Mouse (Mus musculus): ENCODE results near the gene Fggy.

DNA sequence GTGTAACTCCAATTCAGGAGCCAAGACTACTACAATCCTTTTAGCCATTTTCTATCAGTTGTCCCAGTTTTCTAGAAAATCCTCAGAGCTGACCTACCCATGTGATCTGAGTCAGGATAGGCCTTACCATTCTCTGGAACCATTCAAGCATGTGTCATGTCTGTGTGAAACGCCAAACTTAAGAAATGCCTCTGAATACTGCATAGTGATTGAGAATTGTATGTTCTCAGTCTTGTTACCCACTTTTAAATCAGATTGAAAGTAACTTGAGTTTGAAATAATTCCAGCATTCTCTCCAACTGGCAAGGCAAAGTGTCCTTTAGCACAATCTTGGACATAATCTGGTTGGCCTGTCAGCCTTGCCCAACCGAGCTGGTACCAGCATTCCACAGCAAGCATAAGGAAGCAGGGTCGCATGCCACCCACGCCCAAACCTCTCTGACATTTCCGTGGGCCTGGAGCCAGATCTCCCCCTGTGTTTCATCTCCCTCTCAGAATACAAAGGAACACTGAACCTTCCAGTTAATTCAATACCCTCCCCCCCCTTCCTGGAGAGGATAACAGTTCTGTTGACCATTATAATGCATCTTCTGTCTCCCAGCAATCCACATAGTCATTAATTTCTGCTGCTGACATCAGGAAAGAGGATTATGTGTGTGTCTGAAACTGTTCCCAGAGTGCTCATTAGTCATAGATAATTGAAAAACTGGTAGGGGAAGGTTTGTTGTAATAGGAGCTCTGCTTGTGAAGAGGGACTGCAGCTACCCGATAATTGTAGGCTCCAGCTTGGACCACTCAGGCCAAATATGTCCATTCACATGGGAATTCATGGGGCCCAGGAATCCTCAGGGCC lies 176.3 kb downstream of the Fggy start:
- no peak for TF ChIP-seq CTCF (IDR thresholded peaks at IDR 0.05; ENCODE audit: low read depth)
- no peak for TF ChIP-seq EP300 (IDR thresholded peaks at IDR 0.05; ENCODE audit: low read depth)
